Mouse (Mus musculus) limb, embryonic 11.5 days (tissue): ENCODE measurements around the gene Lrch1. TPM values are rescaled to one million over a fixed set of nuclear protein-coding genes. Genes with fewer than 3 reads are reported as not detected.
A peak's percentile ranks its signal among the peaks of the same experiment; 100 is the strongest.

Experiments
- ATAC-seq: fragments of 200-750 bp; cut with Nextera tagmentation; 2 replicates; pipeline ENCODE4 v1.8.0; 2017; ENCODE audit warnings: low read depth; ENCODE audit not compliant: insufficient number of reproducible peaks, low FRiP score, low TSS enrichment
- DNase-seq: peaks from one replicate; pipeline ENCODE4 v3.0.0-alpha.2; 2015; ENCODE audit warnings: low spot score
- H3K27ac ChIP-seq: fragments of 300-500 bp; sonication (generic); replicated peaks from 2 replicates; pipeline ENCODE4 v1.5.1; 2014; ENCODE audit warnings: low read depth, mild to moderate bottlenecking, low read length
- H3K27me3 ChIP-seq: fragments of 300-500 bp; sonication (generic); 2 replicates; pipeline ENCODE4 v1.6.1; 2014; ENCODE audit warnings: mild to moderate bottlenecking, low read length, mixed read lengths; ENCODE audit not compliant: control insufficient read depth, insufficient read depth
- H3K36me3 ChIP-seq: fragments of 300-500 bp; sonication (generic); 2 replicates; pipeline ENCODE4 v1.6.1; 2014; ENCODE audit warnings: mild to moderate bottlenecking, low read length, moderate library complexity, mixed read lengths; ENCODE audit not compliant: control insufficient read depth, insufficient read depth
- H3K4me1 ChIP-seq: fragments of 300-500 bp; sonication (generic); 2 replicates; pipeline ENCODE4 v1.6.1; 2014; ENCODE audit warnings: low read length, mixed read lengths; ENCODE audit not compliant: control insufficient read depth, insufficient read depth
- H3K4me2 ChIP-seq: fragments of 300-500 bp; sonication (generic); 2 replicates; pipeline ENCODE4 v1.6.1; 2014; ENCODE audit warnings: low read depth, mild to moderate bottlenecking, moderate library complexity; ENCODE audit not compliant: severe bottlenecking
- H3K4me3 ChIP-seq: fragments of 300-500 bp; sonication (generic); 2 replicates; pipeline ENCODE4 v1.5.1; 2014; ENCODE audit warnings: low read depth, low read length
- H3K9ac ChIP-seq: fragments of 300-500 bp; sonication (generic); 2 replicates; pipeline ENCODE4 v1.6.1; 2014; ENCODE audit warnings: mild to moderate bottlenecking, low read length
- H3K9me3 ChIP-seq: fragments of 300-500 bp; sonication (generic); 2 replicates; pipeline ENCODE4 v1.6.1; 2016; ENCODE audit warnings: low read length; ENCODE audit not compliant: control insufficient read depth
- WGBS: fragments of 180-500 bp; shearing (Covaris S2); extraction: QIAGEN DNeasy Blood & Tissue Kit; methylation state at CpG from one replicate; pipeline ENCODE4 v1.1.7; 2014; 5-methylcytosine and 5-hydroxymethylcytosine counted together
- polyA plus RNA-seq: library from polyadenylated mRNA; unstranded; fragments of >200 nt; fragmentation: Nextera tagmentation; extraction: Ambion mirVana; gene quantifications from 2 replicates; pipeline ENCODE4 v1.2.1, GENCODE M21; 2014

Gene Lrch1
- polyA plus RNA-seq, result 11.3 and 12.9 TPM in 2 replicates

DNA sequence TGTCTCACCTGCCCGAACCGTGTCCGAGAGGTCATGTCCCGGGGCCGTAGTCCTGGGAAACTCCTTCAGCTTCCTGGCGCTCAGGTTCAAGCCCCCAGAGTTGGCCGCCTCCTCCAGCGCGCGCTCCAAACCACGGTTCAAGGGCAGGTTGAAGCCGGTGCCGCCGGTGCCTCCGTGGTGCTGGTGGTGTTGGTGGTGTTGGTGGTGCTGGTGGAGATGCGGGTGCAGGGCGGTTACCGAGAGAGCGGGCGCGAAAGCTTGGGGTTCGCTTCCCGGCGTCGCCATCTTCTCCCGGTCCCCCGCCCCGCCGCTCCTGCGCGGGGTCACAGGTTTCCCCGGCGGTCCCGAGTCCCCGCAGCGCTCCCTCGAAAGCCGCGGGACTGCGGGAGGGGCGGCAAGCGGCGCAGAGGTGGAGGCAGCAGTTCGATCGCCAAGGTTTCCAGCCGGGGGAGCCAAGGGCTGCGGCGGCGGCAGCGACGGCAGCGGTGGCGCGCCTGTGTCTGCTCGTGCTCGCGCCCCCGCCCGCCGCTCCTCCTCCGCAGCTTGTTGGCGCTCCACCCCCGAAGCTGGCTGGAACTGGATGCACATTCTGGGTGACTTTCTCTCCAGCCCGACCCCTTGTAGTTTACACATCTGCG lies at the start of gene Lrch1:
Gene Lrch1 (minus strand): TSS at position 501 of the 638 bp plus-strand sequence.
- WGBS, result under 1% methylated on average over 64 of the region's 65 CpGs
- peak; percentile 88 for DNase-seq
- peak within 1 kb of the TSS; percentile 77 for H3K27ac ChIP-seq
- H3K9ac ChIP-seq, result peak within 1 kb of the TSS; percentile 91
- peak within 1 kb of the TSS; percentile 66 for H3K4me2 ChIP-seq
- H3K27me3 ChIP-seq, result no peaks in the 10 kb centered on the region
- no peaks in the 10 kb centered on the region for H3K36me3 ChIP-seq
- peak; percentile 58 for ATAC-seq
- H3K4me3 ChIP-seq, result peak within 1 kb of the TSS; percentile 82
- H3K9me3 ChIP-seq, result no peaks in the 10 kb centered on the region
- H3K4me1 ChIP-seq, result peaks cover 9% of the 10 kb centered on the region

DNA sequence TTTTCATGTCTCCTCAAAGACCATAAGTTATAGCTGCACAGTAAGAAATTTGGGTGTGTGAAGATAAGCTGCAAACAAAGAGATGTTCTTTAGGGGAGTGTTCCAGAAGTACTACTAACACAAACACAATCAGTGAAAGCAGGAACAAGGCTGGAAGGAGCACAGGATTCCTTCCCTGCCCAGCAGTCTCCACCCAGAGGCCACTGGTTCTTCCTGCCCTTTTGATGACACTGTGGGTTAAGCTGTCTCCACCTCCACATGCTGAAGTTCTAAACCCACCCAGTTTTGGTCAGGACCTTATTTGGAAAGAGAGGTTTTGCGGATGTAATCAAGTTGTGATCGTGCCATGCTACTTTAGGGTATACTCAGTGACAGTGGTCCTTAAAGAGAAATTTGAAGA lies 49.4 kb upstream of the Lrch1 start:
- DNase-seq, result no peak
- Histone ChIP-seq H3K36me3 (no peaks in the 10 kb centered on the region), H3K9me3 (no peaks in the 10 kb centered on the region), H3K4me2 (no peak overlapping the region), H3K4me3 (no peak overlapping the region), H3K4me1 (no peaks in the 10 kb centered on the region), H3K9ac (no peak overlapping the region), H3K27me3 (no peaks in the 10 kb centered on the region), H3K27ac (no peak overlapping the region)
- 95% methylated on average over 2 of the region's 2 CpGs for WGBS
- ATAC-seq, result no peak

DNA sequence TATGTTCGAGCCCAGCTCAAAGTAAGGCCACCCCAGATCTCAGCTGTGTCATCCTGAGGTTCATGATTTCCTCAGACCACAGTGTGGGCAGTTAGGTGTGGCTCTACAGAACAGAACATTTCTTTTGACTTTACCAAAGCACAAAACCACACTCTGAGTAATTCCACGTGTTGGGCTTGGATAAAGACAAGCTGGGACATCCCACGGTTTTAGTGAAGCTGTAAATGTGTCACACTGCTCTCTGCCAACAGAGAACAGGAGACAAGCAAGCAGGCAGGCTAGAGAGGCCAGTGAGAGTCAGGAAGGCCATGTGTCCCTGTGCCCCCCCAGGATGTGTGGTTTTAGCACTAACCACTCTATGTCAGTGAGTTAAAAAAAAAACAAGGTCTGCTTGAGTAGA lies 48.9 kb upstream of the Lrch1 start:
- Histone ChIP-seq H3K4me3 (no peak overlapping the region), H3K27me3 (no peaks in the 10 kb centered on the region), H3K4me2 (no peak overlapping the region), H3K9me3 (no peaks in the 10 kb centered on the region), H3K4me1 (no peaks in the 10 kb centered on the region), H3K36me3 (no peaks in the 10 kb centered on the region), H3K9ac (no peak overlapping the region), H3K27ac (no peak overlapping the region)
- 34% methylated on average over 3 of the region's 3 CpGs for WGBS
- no peak for DNase-seq
- ATAC-seq, result no peak

- H3K4me1 ChIP-seq, result no peaks in the 10 kb centered on the region
- H3K9ac ChIP-seq, result no peak overlapping the region
- no peak overlapping the region for H3K27ac ChIP-seq
- ATAC-seq (no peak), DNase-seq (peak; percentile 26)
- no peaks in the 10 kb centered on the region for H3K36me3 ChIP-seq
- H3K4me3 ChIP-seq, result no peak overlapping the region
- no peaks in the 10 kb centered on the region for H3K27me3 ChIP-seq
- H3K9me3 ChIP-seq, result no peaks in the 10 kb centered on the region
- H3K4me2 ChIP-seq, result no peak overlapping the region
- WGBS, result 0% methylated on average over 1 of the region's 1 CpGs
These were observed 42.8 kb upstream of the Lrch1 start for GRCm38 (mm10) chr14:74990504-74990903.

- no peaks in the 10 kb centered on the region for H3K4me1 ChIP-seq
- H3K36me3 ChIP-seq, result no peaks in the 10 kb centered on the region
- H3K27me3 ChIP-seq, result no peaks in the 10 kb centered on the region
- H3K9me3 ChIP-seq, result no peaks in the 10 kb centered on the region
- no peak for ATAC-seq
- no peak overlapping the region for H3K27ac ChIP-seq
- DNase-seq, result no peak
- H3K4me3 ChIP-seq, result no peak overlapping the region
- no peak overlapping the region for H3K4me2 ChIP-seq
- 90% methylated on average over 4 of the region's 4 CpGs for WGBS
- no peak overlapping the region for H3K9ac ChIP-seq
These were observed 42.2 kb upstream of the Lrch1 start for GRCm38 (mm10) chr14:74989909-74990308.

DNA sequence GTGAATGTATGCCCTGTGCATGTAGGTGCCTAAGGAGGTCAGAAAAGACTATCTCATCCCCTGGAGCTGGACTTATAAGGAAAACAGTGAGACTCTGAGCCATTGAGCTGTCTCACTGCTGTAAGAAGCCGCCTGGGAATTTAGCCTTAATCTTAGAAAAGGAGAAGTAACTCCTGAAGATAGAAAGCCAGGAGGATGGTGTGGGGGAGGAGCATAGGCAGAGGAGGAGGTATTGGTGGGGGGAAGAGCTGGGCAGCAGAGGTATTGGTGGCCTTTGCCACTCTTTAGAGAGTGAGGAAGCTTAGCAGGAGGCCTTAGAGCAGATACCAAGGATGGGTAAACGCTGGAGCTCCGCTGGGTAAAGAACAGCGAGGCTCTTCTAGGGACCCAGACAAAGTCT lies 41.6 kb upstream of the Lrch1 start:
- no peaks in the 10 kb centered on the region for H3K27me3 ChIP-seq
- no peaks in the 10 kb centered on the region for H3K9me3 ChIP-seq
- ATAC-seq (no peak), DNase-seq (no peak)
- H3K9ac ChIP-seq, result no peak overlapping the region
- no peaks in the 10 kb centered on the region for H3K4me1 ChIP-seq
- no peak overlapping the region for H3K4me2 ChIP-seq
- no peak overlapping the region for H3K4me3 ChIP-seq
- WGBS, result 60% methylated on average over 4 of the region's 4 CpGs
- no peaks in the 10 kb centered on the region for H3K36me3 ChIP-seq
- no peak overlapping the region for H3K27ac ChIP-seq

- no peak overlapping the region for H3K4me2 ChIP-seq
- no peaks in the 10 kb centered on the region for H3K9me3 ChIP-seq
- H3K27me3 ChIP-seq, result no peaks in the 10 kb centered on the region
- no peaks in the 10 kb centered on the region for H3K36me3 ChIP-seq
- ATAC-seq (no peak), DNase-seq (no peak)
- no peak overlapping the region for H3K27ac ChIP-seq
- no peak overlapping the region for H3K4me3 ChIP-seq
- 74% methylated on average over 3 of the region's 3 CpGs for WGBS
- H3K9ac ChIP-seq, result no peak overlapping the region
- H3K4me1 ChIP-seq, result no peaks in the 10 kb centered on the region
These were observed 38.9 kb upstream of the Lrch1 start for GRCm38 (mm10) chr14:74986527-74986926.

DNA sequence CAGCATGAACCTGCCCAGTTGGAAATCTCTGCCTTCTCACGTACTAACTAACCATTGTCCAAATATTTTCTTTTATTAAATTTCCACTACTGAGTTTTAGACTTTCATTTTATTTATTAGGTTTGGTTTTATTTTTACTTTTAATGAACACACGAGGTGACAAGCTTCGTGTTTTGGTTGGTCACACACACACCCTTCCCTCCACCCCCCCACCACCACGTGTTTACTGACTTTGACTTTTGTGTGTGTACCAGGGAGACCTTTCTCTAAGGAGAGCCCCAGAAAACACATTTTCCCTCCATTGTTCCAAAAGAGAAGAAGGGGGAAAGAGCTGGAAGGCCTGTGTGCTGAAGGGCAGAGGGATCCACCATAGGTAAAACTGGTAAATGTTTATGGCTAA lies 38.0 kb upstream of the Lrch1 start:
- no peak overlapping the region for H3K4me3 ChIP-seq
- WGBS, result 71% methylated on average over 4 of the region's 4 CpGs
- DNase-seq (no peak), ATAC-seq (no peak)
- no peak overlapping the region for H3K9ac ChIP-seq
- H3K27ac ChIP-seq, result no peak overlapping the region
- no peak overlapping the region for H3K4me2 ChIP-seq
- H3K9me3 ChIP-seq, result no peaks in the 10 kb centered on the region
- H3K4me1 ChIP-seq, result no peaks in the 10 kb centered on the region
- no peaks in the 10 kb centered on the region for H3K27me3 ChIP-seq
- H3K36me3 ChIP-seq, result no peaks in the 10 kb centered on the region

DNA sequence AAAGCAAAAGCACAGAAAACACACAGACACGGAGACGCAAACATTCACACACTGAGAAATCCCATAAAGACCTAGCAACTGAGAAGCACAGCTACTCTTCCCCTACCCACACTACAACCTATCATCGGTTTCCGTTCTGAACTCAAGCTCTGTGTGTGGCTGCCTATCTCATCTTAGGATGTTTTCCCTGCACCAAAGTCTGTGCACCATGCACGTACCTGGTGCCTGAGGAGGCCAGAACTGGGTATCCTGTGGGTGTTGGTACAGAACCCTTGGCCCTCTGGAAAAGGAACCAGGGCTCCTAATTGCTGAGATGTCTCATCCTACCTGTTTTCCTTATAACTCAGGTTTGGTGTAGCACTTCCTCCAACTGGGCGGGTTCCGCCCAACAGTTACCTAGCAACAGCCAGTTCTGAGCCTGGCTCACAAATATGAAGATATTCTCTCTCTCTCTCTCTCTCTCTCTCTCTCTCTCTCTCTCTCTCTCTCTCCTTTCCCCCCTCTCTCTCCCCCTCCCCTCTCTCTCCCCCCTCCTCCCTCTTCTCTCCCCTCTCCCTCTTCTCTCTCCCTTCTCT lies 37.2 kb upstream of the Lrch1 start:
- no peaks in the 10 kb centered on the region for H3K36me3 ChIP-seq
- no peaks in the 10 kb centered on the region for H3K4me1 ChIP-seq
- ATAC-seq (no peak), DNase-seq (no peak)
- WGBS, result 80% methylated on average over 7 of the region's 7 CpGs
- H3K9me3 ChIP-seq, result no peaks in the 10 kb centered on the region
- no peak overlapping the region for H3K4me2 ChIP-seq
- H3K27me3 ChIP-seq, result no peaks in the 10 kb centered on the region
- no peak overlapping the region for H3K9ac ChIP-seq
- no peak overlapping the region for H3K4me3 ChIP-seq
- no peak overlapping the region for H3K27ac ChIP-seq
